Mouse (Mus musculus) midbrain, embryonic 12.5 days (tissue): ENCODE data around the gene Parp6. TPM values are rescaled to one million over a fixed set of nuclear protein-coding genes. Genes with fewer than 3 reads are reported as not detected.

ENCODE experiments used
- ATAC-seq: fragments of 200-750 bp; cut with Nextera tagmentation; 2 replicates; pipeline ENCODE4 v1.8.0; 2017; ENCODE audit warnings: low read depth, moderate TSS enrichment, moderate library complexity; ENCODE audit not compliant: low FRiP score
- H3K27ac ChIP-seq: fragments of 300-500 bp; sonication (generic); replicated peaks from 2 replicates; pipeline ENCODE4 v1.5.1; 2016; ENCODE audit warnings: mild to moderate bottlenecking
- H3K27me3 ChIP-seq: fragments of 300-500 bp; sonication (generic); 2 replicates; pipeline ENCODE4 v1.6.1; 2016; ENCODE audit warnings: mild to moderate bottlenecking
- H3K36me3 ChIP-seq: fragments of 300-500 bp; sonication (generic); 2 replicates; pipeline ENCODE4 v1.6.1; 2016
- H3K4me1 ChIP-seq: fragments of 300-500 bp; sonication (generic); 2 replicates; pipeline ENCODE4 v1.6.1; 2016
- H3K4me2 ChIP-seq: fragments of 300-500 bp; sonication (generic); replicated peaks from 2 replicates; pipeline ENCODE4 v1.6.1; 2016; ENCODE audit warnings: mild to moderate bottlenecking, moderate library complexity
- H3K4me3 ChIP-seq: fragments of 300-500 bp; sonication (generic); 2 replicates; pipeline ENCODE4 v1.5.1; 2016; ENCODE audit warnings: mild to moderate bottlenecking
- H3K9ac ChIP-seq: fragments of 300-500 bp; sonication (generic); replicated peaks from 2 replicates; pipeline ENCODE4 v1.6.1; 2016; ENCODE audit warnings: mild to moderate bottlenecking, moderate library complexity
- H3K9me3 ChIP-seq: fragments of 300-500 bp; sonication (generic); 2 replicates; pipeline ENCODE4 v1.6.1; 2016; ENCODE audit warnings: mild to moderate bottlenecking
- WGBS: fragments of 180-500 bp; shearing (Covaris S2); methylation state at CpG from one replicate; pipeline ENCODE4 v1.1.7; 2016; 5-methylcytosine and 5-hydroxymethylcytosine counted together
- polyA plus RNA-seq: library from polyadenylated mRNA; unstranded; fragments of >200 nt; fragmentation: Nextera tagmentation; extraction: Ambion mirVana; gene quantifications from 2 replicates; pipeline ENCODE4 v1.2.1, GENCODE M21; 2016

Gene Parp6
- polyA plus RNA-seq, 1 experiment from 2014 or later = 117 TPM

- peaks cover 9% of the 10 kb centered on the region for H3K4me1 ChIP-seq
- H3K27me3 ChIP-seq = peaks cover 8% of the 10 kb centered on the region
- ATAC-seq = no peak
- H3K27ac ChIP-seq = no peak overlapping the region
- no peaks in the 10 kb centered on the region for H3K36me3 ChIP-seq
- H3K9ac ChIP-seq = no peak overlapping the region
- 66% methylated on average over 16 of the region's 16 CpGs for WGBS
- H3K4me3 ChIP-seq = no peak overlapping the region
- no peak overlapping the region for H3K4me2 ChIP-seq
- H3K9me3 ChIP-seq = no peaks in the 10 kb centered on the region
Observed at GRCm38 (mm10) chr9:59694571-59695450, 77.7 kb downstream of the Parp6 start.

- no peak for ATAC-seq
- H3K27me3 ChIP-seq = peaks cover 8% of the 10 kb centered on the region
- H3K36me3 ChIP-seq = no peaks in the 10 kb centered on the region
- no peak overlapping the region for H3K4me3 ChIP-seq
- no peak overlapping the region for H3K9ac ChIP-seq
- no peaks in the 10 kb centered on the region for H3K9me3 ChIP-seq
- H3K27ac ChIP-seq = no peak overlapping the region
- peaks cover 9% of the 10 kb centered on the region for H3K4me1 ChIP-seq
- 46% methylated on average over 3 of the region's 3 CpGs for WGBS
- H3K4me2 ChIP-seq = no peak overlapping the region
Observed at GRCm38 (mm10) chr9:59695451-59695813, 78.3 kb downstream of the Parp6 start.

- no peaks in the 10 kb centered on the region for H3K9me3 ChIP-seq
- no peak overlapping the region for H3K27ac ChIP-seq
- H3K4me3 ChIP-seq = no peak overlapping the region
- no peak overlapping the region for H3K4me2 ChIP-seq
- H3K4me1 ChIP-seq = peaks cover 9% of the 10 kb centered on the region
- no peak overlapping the region for H3K9ac ChIP-seq
- no peak for ATAC-seq
- H3K27me3 ChIP-seq = peaks cover 8% of the 10 kb centered on the region
- WGBS = 80% methylated on average over 3 of the region's 3 CpGs
- H3K36me3 ChIP-seq = no peaks in the 10 kb centered on the region
Observed at GRCm38 (mm10) chr9:59696381-59696780, 79.3 kb downstream of the Parp6 start.

Other genes with a start within 250 kb of the Parp6 start
- gene Arih1, start 130.7 kb upstream of the Parp6 start, polyA plus RNA-seq = 24.0 and 28.5 TPM in 2 replicates
- 45.5 and 47.7 TPM in 2 replicates for gene Hexa, start 77.7 kb upstream of the Parp6 start, polyA plus RNA-seq
- 0.21 TPM in 1 of 2 replicates, not detected in the other for gene Tmem202, start 77.4 kb upstream of the Parp6 start, polyA plus RNA-seq
- gene Celf6, start 39.4 kb upstream of the Parp6 start, polyA plus RNA-seq = 22.0 and 22.1 TPM in 2 replicates
- 1,621 and 1,694 TPM in 2 replicates for gene Pkm, start 39.1 kb downstream of the Parp6 start, polyA plus RNA-seq
- 0.38 and 0.40 TPM in 2 replicates for gene Gramd2, start 62.9 kb downstream of the Parp6 start, polyA plus RNA-seq
- gene Senp8, start 133.4 kb downstream of the Parp6 start, polyA plus RNA-seq = 17.1 and 17.5 TPM in 2 replicates
- 22.9 and 26.2 TPM in 2 replicates for gene Myo9a, start 133.6 kb downstream of the Parp6 start, polyA plus RNA-seq